Mouse (Mus musculus) MEL (cell line): ENCODE results near the gene Trit1. TPM values are rescaled to one million over a fixed set of nuclear protein-coding genes. Genes with fewer than 3 reads are reported as not detected.
"Not testable (repeated sequence)": the region's sequence is repeated elsewhere in the genome, so short reads cannot be mapped to it uniquely, and the experiment has no call there.

Experiments used
- DNase-seq: peaks from one replicate; pipeline ENCODE4 v3.0.0; 2011; ENCODE audit warnings: low read depth, low spot score
- H3K27ac ChIP-seq: 2 replicates; pipeline ENCODE4 v1.5.1; 2012; ENCODE audit warnings: low read depth, mild to moderate bottlenecking, control low read depth, low read length, moderate library complexity; ENCODE audit not compliant: control insufficient read depth
- H3K27me3 ChIP-seq, 2 experiments: fragments of 150-350 bp in 1 of 2; sonication (generic) in 1 of 2; 2 replicates each; pipeline ENCODE4 v1.6.1; 2012; ENCODE audit warnings: low read length in 2 of 2, mild to moderate bottlenecking in 2 of 2, improper control_type of control experiment in 1 of 2, moderate library complexity in 1 of 2; ENCODE audit not compliant: insufficient read depth in 2 of 2, control insufficient read depth in 1 of 2
- H3K36me3 ChIP-seq, 2 experiments: 2 replicates each; pipeline ENCODE4 v1.6.1; 2012 to 2014; ENCODE audit warnings: low read length in 2 of 2, improper control_type of control experiment in 1 of 2, inconsistent platforms in 1 of 2, mild to moderate bottlenecking in 1 of 2; ENCODE audit not compliant: insufficient read depth in 2 of 2, control insufficient read depth in 1 of 2
- H3K4me1 ChIP-seq, 2 experiments: fragments of 150-350 bp in 1 of 2; sonication (generic) in 1 of 2; 2 replicates each; pipeline ENCODE4 v1.6.1; 2012; ENCODE audit warnings: low read length in 2 of 2, improper control_type of control experiment in 1 of 2, mild to moderate bottlenecking in 1 of 2; ENCODE audit not compliant: insufficient read depth in 2 of 2, control insufficient read depth in 1 of 2
- H3K4me3 ChIP-seq, 2 experiments: fragments of 150-350 bp in 1 of 2; sonication (generic) in 1 of 2; 2 replicates each; pipeline ENCODE4 v1.5.1; 2012; ENCODE audit warnings: low read depth in 2 of 2, low read length in 2 of 2, mild to moderate bottlenecking in 2 of 2, moderate library complexity in 2 of 2, control low read depth in 1 of 2, improper control_type of control experiment in 1 of 2; ENCODE audit not compliant: control insufficient read depth in 1 of 2, insufficient read depth in 1 of 2
- H3K79me2 ChIP-seq: 2 replicates; pipeline ENCODE4 v1.6.1; 2012; ENCODE audit warnings: mild to moderate bottlenecking, low read length, moderate library complexity; ENCODE audit not compliant: control insufficient read depth, poor library complexity, insufficient read depth
- H3K9ac ChIP-seq: 2 replicates; pipeline ENCODE4 v1.6.1; 2012; ENCODE audit warnings: low read depth, mild to moderate bottlenecking, control low read depth, low read length, moderate library complexity; ENCODE audit not compliant: control insufficient read depth, poor library complexity, severe bottlenecking
- H3K9me3 ChIP-seq: fragments of 150-350 bp; sonication (generic); replicated peaks from 2 replicates; pipeline ENCODE4 v1.6.1; 2012; ENCODE audit warnings: mild to moderate bottlenecking, low read length, improper control_type of control experiment, moderate library complexity; ENCODE audit not compliant: insufficient read depth
- CTCF ChIP-seq, 3 experiments: IDR thresholded peaks in 2 of 3; conservative IDR thresholded peaks in 1 of 3; 2 replicates each; pipeline ENCODE4 v1.5.1; 2011 to 2012; ENCODE audit warnings: low read length in 3 of 3, low read depth in 2 of 3, mild to moderate bottlenecking in 2 of 3, improper control_type of control experiment in 1 of 3, inconsistent platforms in 1 of 3, mixed read lengths in 1 of 3, moderate library complexity in 1 of 3; ENCODE audit not compliant: control insufficient read depth in 1 of 3, insufficient read depth in 1 of 3, poor library complexity in 1 of 3, severe bottlenecking in 1 of 3
- EP300 ChIP-seq, 2 experiments: IDR thresholded peaks; 2 replicates each; pipeline ENCODE4 v1.6.1; 2011; ENCODE audit warnings: improper control_type of control experiment in 2 of 2, low read length in 2 of 2, low read depth in 1 of 2, mild to moderate bottlenecking in 1 of 2
- ETS1 ChIP-seq: IDR thresholded peaks from 2 replicates; pipeline ENCODE4 v1.6.1; 2012; ENCODE audit warnings: low read depth, mild to moderate bottlenecking, inconsistent platforms, low read length, improper control_type of control experiment, moderate library complexity
- GABPA ChIP-seq: IDR thresholded peaks from 2 replicates; pipeline ENCODE4 v1.6.1; 2012; ENCODE audit warnings: low read depth, mild to moderate bottlenecking, inconsistent platforms, low read length, improper control_type of control experiment, moderate library complexity
- JUND ChIP-seq: IDR thresholded peaks from 2 replicates; pipeline ENCODE4 v1.6.1; 2011; ENCODE audit warnings: low read depth, mild to moderate bottlenecking, improper control_type of control experiment, low read length
- KAT2A ChIP-seq: conservative IDR thresholded peaks from 2 replicates; pipeline ENCODE4 v1.6.1; 2012; ENCODE audit warnings: low read depth, low read length, improper control_type of control experiment, inconsistent platforms
- POLR2A ChIP-seq, 2 experiments: IDR thresholded peaks; 2 replicates each; pipeline ENCODE4 v1.6.1; 2011 to 2012; ENCODE audit warnings: low read length in 2 of 2, mild to moderate bottlenecking in 2 of 2, control low read depth in 1 of 2, improper control_type of control experiment in 1 of 2, low read depth in 1 of 2, moderate library complexity in 1 of 2; ENCODE audit not compliant: control insufficient read depth in 1 of 2, insufficient read depth in 1 of 2, poor library complexity in 1 of 2
- POLR2AphosphoS2 ChIP-seq: IDR thresholded peaks from 2 replicates; pipeline ENCODE4 v1.6.1; 2011; ENCODE audit warnings: low read length, improper control_type of control experiment
- RAD21 ChIP-seq: IDR thresholded peaks from 2 replicates; pipeline ENCODE4 v1.6.1; 2011; ENCODE audit warnings: mild to moderate bottlenecking, low read depth, low read length, improper control_type of control experiment
- RCOR1 ChIP-seq: IDR thresholded peaks from 2 replicates; pipeline ENCODE4 v1.6.1; 2012; ENCODE audit warnings: low read depth, mild to moderate bottlenecking, inconsistent platforms, low read length, improper control_type of control experiment
- SIN3A ChIP-seq: IDR thresholded peaks from 2 replicates; pipeline ENCODE4 v1.6.1; 2012; ENCODE audit warnings: low read length, improper control_type of control experiment, inconsistent platforms
- SMC3 ChIP-seq: IDR thresholded peaks from 2 replicates; pipeline ENCODE4 v1.6.1; 2011; ENCODE audit warnings: low read depth, low read length, improper control_type of control experiment
- TBP ChIP-seq: IDR thresholded peaks from 2 replicates; pipeline ENCODE4 v1.8.0; 2011; ENCODE audit warnings: low read depth, low read length, improper control_type of control experiment
- USF1 ChIP-seq: IDR thresholded peaks from 2 replicates; pipeline ENCODE4 v1.6.1; 2014; ENCODE audit warnings: low read depth, mild to moderate bottlenecking, inconsistent platforms, low read length, improper control_type of control experiment, moderate library complexity
- ZC3H11A ChIP-seq: IDR thresholded peaks from 2 replicates; pipeline ENCODE4 v1.6.1; 2012; ENCODE audit warnings: low read depth, mild to moderate bottlenecking, inconsistent platforms, low read length, improper control_type of control experiment
- ZMIZ1 ChIP-seq: IDR thresholded peaks from 2 replicates; pipeline ENCODE4 v1.6.1; 2012; ENCODE audit warnings: low read depth, mild to moderate bottlenecking, inconsistent platforms, low read length, improper control_type of control experiment, moderate library complexity
- ZNF384 ChIP-seq: IDR thresholded peaks from 2 replicates; pipeline ENCODE4 v1.6.1; 2012; ENCODE audit warnings: low read depth, mild to moderate bottlenecking, inconsistent platforms, low read length, improper control_type of control experiment
- polyA plus RNA-seq, 2 experiments: library from polyadenylated mRNA; stranded (reverse) in 1 of 2; unstranded in 1 of 2; fragments of >175 nt in 1 of 2; fragments of >200 nt in 1 of 2; gene quantifications; 2 replicates each; pipeline versions ENCODE4 v1.2.1 to v1.2.4; 2012; ENCODE audit warnings: low replicate concordance in 2 of 2, low read depth in 1 of 2; ENCODE audit not compliant: insufficient read length in 2 of 2, insufficient read depth in 1 of 2, missing spikeins in 1 of 2
- total RNA-seq: library from RNA; depleted of rRNA; stranded (reverse); fragments of 300-350 nt; gene quantifications from 2 replicates; pipeline ENCODE4 v1.2.3, GENCODE M21; 2012

Gene Trit1
- total and polyA plus RNA-seq, 3 experiments: 17.9 to 19.6 TPM; not detected in 1

DNA sequence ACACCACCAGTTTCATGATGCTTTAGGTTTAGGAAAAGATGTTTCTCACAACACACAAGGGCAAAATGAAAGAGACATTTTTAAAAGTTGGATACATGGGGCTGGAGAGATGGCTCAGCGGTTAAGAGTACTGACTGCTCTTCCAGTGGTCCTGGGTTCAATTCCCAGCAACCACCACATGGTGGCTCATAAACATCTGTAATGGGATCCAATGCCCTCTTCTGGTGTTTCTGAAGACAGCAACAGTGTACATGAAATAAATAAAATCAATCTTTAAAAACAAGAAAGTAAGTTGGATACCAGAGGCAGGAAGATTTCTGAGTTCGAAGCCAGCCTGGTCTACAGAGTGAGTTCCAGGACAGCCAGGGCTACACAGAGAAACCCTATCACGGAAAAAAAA lies 28.4 kb upstream of the Trit1 start:
- H3K36me3 ChIP-seq, H3K4me1 ChIP-seq, H3K27me3 ChIP-seq, H3K9me3 ChIP-seq, H3K4me3 ChIP-seq, H3K9ac ChIP-seq, H3K27ac ChIP-seq, H3K79me2 ChIP-seq: not testable (repeated sequence)
- peak; percentile 35 to 84 (median 41) for TF ChIP-seq CTCF (IDR thresholded peaks at IDR 0.05 in 2 of 3, conservative IDR thresholded peaks at IDR 0.05 in 1 of 3; ENCODE audit: control insufficient read depth in 1 of 3, insufficient read depth in 1 of 3, low read depth in 2 of 3, low read length in 3 of 3, poor library complexity in 1 of 3, severe bottlenecking in 1 of 3)
- peak; percentile 73 for TF ChIP-seq SMC3
- TF ChIP-seq RAD21: peak; percentile 41
- TF ChIP-seq ZC3H11A: peak; percentile 49
- TF ChIP-seq ZNF384: peak; percentile 55
- TF ChIP-seq SIN3A: 0 out of 2 replicates have a peak, but pooled peaks have one; percentile 22
- TF ChIP-seq TBP: 0 out of 2 replicates have a peak, but pooled peaks have one; percentile 17
- peak; percentile 47 for DNase-seq

DNA sequence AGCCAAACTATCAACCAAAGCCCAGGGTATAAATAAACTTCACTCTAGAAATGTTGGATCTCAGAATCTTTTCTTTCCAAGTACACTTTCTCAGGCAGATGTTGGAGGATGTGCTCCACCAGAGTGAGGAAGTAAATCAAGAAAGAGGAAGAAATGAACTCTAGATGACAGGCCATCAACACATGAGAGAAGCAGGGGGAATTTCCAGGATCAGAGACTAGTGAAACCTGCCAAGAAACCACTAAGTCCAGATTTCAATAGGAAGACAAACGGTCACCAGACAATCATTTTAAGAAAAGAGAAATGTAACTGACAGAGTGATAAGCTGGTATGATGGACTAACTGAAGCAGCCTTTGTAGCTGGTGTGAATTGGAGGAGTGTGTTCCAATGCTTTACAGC lies 25.2 kb upstream of the Trit1 start:
- TF ChIP-seq RCOR1 (no peak), EP300 (IDR thresholded peaks at IDR 0.05; ENCODE audit: low read depth in 1 of 2, low read length in 2 of 2) (peak in 1 of 2 experiments; percentile 20; a peak in 1 of 4 replicates), GABPA (no peak), SIN3A (no peak)
- peak; percentile 46 for DNase-seq
- H3K9me3 ChIP-seq: no peaks in the 10 kb centered on the region
- H3K9ac ChIP-seq: no peak overlapping the region
- H3K4me1 ChIP-seq: peaks cover 0 to 9% of the 10 kb centered on the region in 2 experiments; a peak in 1 of 4 replicates
- peaks cover 0 to 2% of the 10 kb centered on the region in 2 experiments; a peak in 2 of 4 replicates for H3K36me3 ChIP-seq
- no peaks in the 10 kb centered on the region for H3K27me3 ChIP-seq
- no peaks in the 10 kb centered on the region for H3K79me2 ChIP-seq
- H3K4me3 ChIP-seq: no peak overlapping the region
- H3K27ac ChIP-seq: no peak overlapping the region

- TF ChIP-seq ZNF384 (no peak), POLR2AphosphoS2 (no peak), JUND (no peak), RAD21 (no peak), ZMIZ1 (no peak), POLR2A (IDR thresholded peaks at IDR 0.05; ENCODE audit: control insufficient read depth in 1 of 2, insufficient read depth in 1 of 2, low read depth in 1 of 2, low read length in 2 of 2, poor library complexity in 1 of 2) (no peak), GABPA (no peak), USF1 (no peak), KAT2A (no peak), ETS1 (no peak)
- Histone ChIP-seq H3K79me2 (no peaks in the 10 kb centered on the region), H3K9me3 (no peaks in the 10 kb centered on the region), H3K36me3 (peaks cover 0 to 2% of the 10 kb centered on the region in 2 experiments; a peak in 2 of 4 replicates), H3K27me3 (no peaks in the 10 kb centered on the region), H3K4me3 (no peak overlapping the region), H3K4me1 (peaks cover 0 to 8% of the 10 kb centered on the region in 2 experiments; a peak in 1 of 4 replicates), H3K27ac (no peak overlapping the region), H3K9ac (no peak overlapping the region)
- DNase-seq: no peak
Observed at GRCm38 (mm10) chr4:122992276-122992675, 24.1 kb upstream of the Trit1 start.
